Mouse (Mus musculus): ENCODE measurements at regions not wholly inside any gene's neighbourhood (a gene's known extent, or its start where the extent isn't known, plus 50 kb on each side); places are given as distances from the start of the nearest gene placed in this dataset.

DNA sequence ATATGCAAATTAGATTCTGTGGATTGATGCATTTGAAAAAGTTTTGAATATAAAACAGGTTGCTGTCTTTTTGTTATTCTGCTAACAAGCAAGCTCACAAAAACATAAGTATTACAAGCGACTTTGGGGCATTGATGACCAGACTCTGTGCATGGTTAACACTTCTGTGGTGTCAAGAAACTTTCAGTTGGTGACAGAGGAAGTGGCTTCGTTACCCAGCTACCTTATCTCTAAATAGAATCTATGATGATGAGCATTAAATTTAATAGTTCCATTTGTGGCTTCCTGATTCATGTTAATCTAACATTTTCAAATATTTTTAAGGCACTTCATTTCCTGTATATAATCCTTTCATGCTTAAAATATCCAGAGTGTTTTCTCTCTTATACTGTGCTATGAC is 100.8 kb downstream of the Tm2d1 start:
- Histone ChIP-seq H3K36me3 (ENCODE audit: control insufficient read depth, insufficient read depth, low read length, poor library complexity, severe bottlenecking) (no peaks in the 10 kb centered on the region), H3K27me3 (ENCODE audit: control insufficient read depth, insufficient read depth, low read length, poor library complexity, severe bottlenecking) (no peaks in the 10 kb centered on the region)
- DNase-seq (ENCODE audit: low read depth, low spot score) = no peak

DNA sequence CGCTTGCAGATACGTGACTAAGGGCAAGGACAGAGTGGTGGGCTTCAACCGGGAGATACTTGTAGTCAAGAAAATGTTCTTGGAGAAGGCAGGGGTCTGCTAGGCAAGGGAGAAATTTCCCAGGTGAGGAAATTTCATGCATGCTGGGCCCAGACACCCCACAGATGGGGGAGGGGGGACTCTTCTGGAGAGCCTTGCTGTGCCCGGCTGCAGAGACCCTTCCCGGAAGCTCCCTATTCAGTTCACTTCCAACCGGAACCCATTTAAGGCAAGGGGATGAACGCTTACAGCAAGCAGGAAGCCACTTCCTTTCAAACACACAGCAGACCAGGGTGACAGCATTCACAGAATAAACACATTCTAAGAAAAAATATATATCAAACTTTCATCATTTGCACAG is 124.8 kb downstream of the Tm2d1 start:
- Histone ChIP-seq H3K36me3 (ENCODE audit: control insufficient read depth, insufficient read depth, low read length, poor library complexity, severe bottlenecking) (no peaks in the 10 kb centered on the region), H3K27me3 (ENCODE audit: control insufficient read depth, insufficient read depth, low read length, poor library complexity, severe bottlenecking) (no peaks in the 10 kb centered on the region)
- DNase-seq (ENCODE audit: low read depth, low spot score) = no peak

DNA sequence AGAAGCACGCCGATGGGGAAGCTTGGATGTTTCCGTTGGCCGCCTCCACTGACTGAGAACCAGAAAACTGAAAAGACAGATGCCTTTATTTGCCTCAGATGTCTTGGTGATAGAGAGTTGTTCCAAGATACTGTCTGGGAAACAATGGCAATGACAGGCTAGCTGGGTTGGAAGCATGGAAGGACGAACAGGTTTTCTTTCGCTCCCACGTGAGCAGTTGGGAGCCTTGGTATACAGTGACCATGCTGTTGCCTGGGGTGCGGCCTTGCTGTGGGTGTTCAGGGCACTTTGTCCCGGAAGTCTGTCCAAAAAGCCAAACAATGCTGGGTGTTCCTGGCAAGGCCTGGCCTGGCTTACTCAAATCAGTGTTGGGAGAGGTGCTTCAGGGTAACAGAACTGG is 125.4 kb downstream of the Tm2d1 start:
- no peaks in the 10 kb centered on the region for H3K27me3 ChIP-seq (ENCODE audit: control insufficient read depth, insufficient read depth, low read length, poor library complexity, severe bottlenecking)
- no peak for DNase-seq (ENCODE audit: low read depth, low spot score)
- H3K36me3 ChIP-seq (ENCODE audit: control insufficient read depth, insufficient read depth, low read length, poor library complexity, severe bottlenecking) = no peaks in the 10 kb centered on the region

DNA sequence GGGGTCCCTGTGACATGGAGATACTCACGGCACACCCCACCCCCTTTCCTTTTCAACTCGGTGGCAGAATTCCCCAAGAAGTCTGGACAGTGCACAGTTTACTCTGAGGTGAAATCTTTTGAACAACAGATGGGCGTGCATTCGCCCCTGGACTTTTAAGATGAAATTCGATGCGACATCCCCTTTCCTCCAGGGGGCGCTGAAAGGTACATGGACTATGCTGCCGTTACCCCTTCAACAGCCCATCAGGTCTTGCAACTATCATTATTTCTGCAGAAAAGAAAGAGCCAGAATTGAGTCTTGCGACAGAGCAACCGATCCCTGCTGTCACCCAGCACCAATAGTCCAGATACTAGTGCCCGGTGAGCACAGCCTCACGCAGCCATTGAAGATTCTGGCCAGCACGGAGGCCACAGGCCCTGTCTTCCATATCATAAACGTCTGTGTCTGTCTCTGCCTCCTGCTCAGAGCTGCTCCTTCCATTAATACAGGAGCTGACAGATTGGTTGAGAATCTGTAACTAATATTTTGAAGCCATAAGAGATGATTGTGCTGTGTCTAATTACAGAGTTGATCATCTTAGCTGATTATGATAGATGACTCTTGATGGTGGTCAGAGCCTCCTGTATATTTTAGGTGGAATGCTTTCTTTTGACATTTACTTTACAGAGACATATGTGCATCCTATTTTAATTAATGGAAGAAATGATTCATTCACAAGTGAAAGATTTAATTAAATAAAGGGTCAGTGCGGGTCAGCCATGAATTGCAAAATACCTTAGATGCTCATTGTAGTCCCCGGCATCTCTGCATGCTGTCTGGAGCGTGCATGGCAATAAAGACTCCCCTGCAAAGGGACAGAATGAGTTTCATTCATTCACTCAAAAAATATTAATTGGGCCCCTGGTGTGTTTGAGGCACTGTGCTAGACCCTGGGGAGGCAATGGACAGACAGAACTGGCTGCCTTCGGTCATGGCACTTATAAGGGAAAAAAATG is 128.0 kb downstream of the Tm2d1 start:
- no peaks in the 10 kb centered on the region for H3K36me3 ChIP-seq (ENCODE audit: control insufficient read depth, insufficient read depth, low read length, poor library complexity, severe bottlenecking)
- peak; percentile 56 for DNase-seq (ENCODE audit: low read depth, low spot score)

DNA sequence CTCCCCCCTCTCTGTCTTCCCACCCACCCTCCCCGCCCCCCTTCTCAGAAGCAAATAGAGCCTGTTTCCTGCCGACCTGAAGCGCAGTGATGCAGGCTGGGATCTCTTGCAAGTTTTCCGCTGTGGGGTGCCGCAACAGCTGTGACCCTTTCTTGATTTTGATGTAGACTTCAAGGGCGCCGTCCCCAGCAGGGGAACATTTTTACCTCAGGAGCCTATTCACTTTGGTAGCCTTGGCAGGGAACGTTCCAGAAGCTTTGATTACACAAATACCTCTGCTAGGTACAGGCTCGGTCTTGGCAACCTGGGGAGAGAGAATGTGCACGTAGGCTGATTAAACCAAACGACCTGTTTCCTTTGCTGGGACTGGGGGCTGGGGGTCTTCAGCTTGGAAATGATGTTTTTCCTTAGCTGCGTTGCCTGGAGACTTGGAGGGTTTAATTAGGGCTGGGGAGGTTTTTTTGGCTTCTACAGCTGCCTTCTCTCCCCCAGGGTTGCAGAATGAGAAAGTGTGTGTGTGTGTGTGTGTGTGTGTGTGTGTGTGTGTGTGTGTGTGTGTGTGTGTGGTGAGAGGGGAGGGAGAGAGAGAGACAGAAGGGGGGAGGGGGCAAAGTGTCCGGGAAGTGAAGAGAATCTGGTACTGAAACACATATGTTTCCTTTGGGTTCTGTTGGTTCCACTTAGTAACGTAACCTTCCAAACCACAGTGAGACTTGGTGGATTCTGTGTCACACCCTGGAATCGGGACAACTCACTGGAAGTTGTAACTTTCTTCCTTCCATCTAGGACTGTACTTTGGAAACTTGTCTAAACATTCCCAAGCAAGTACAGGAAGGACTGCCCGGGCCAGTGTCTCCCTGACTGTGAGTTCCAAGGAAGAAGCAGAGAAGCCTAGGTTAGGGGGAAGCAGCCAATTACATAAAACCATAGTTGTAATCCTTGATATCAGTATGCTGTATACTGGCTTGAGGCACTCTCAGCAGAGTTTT is 138.9 kb downstream of the Tm2d1 start:
- H3K36me3 ChIP-seq (ENCODE audit: control insufficient read depth, insufficient read depth, low read length, poor library complexity, severe bottlenecking) = no peaks in the 10 kb centered on the region
- H3K27me3 ChIP-seq (ENCODE audit: control insufficient read depth, insufficient read depth, low read length, poor library complexity, severe bottlenecking) = no peaks in the 10 kb centered on the region
- DNase-seq (ENCODE audit: low read depth, low spot score) = peak; percentile 27

More for the DNA sequence above, 128.0 kb downstream of the Tm2d1 start:
- no peaks in the 10 kb centered on the region for H3K27me3 ChIP-seq (ENCODE audit: control insufficient read depth, insufficient read depth, low read length, poor library complexity, severe bottlenecking)

DNA sequence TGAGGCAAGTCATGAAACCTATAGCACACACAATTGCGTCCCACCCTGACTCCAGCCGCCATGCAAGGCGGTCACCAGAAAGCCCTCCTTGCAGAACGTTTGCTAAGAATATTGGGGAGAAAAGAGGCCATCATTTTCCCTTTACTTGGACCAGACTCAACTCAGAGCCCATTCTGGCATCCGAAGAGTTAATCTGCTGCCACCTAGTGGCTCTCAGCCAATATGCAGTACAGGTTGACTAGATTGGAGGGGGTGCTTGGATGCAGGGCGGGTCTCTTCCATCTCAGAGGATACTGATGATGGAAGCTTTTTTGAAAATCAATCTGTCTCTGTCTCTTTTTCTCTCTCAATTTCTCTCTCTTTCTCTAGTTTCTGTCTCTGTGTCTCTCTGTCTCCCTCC is 139.6 kb downstream of the Tm2d1 start:
- Histone ChIP-seq H3K27me3 (ENCODE audit: control insufficient read depth, insufficient read depth, low read length, poor library complexity, severe bottlenecking) (no peaks in the 10 kb centered on the region), H3K36me3 (ENCODE audit: control insufficient read depth, insufficient read depth, low read length, poor library complexity, severe bottlenecking) (no peaks in the 10 kb centered on the region)
- DNase-seq (ENCODE audit: low read depth, low spot score) = peak; percentile 75

DNA sequence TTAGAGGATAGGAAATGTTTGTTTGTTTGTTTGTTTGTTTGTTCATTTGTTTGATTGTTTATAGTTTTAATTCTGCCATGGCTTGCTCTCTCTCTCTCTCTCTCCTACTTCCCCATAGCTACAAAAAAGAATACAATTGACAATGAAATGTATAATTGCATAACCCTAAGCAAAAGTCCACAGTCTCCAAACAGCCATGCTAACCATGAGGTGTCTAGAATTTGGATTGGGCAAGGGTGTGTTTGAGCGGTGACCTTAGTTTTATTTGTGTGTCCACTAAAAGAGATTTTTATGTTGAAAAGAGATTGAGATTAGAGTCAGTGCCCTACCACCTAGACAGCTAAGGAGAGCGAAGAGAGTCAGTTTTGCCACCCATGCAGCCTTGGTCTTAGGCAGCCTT is 141.2 kb downstream of the Tm2d1 start:
- Histone ChIP-seq H3K36me3 (ENCODE audit: control insufficient read depth, insufficient read depth, low read length, poor library complexity, severe bottlenecking) (no peaks in the 10 kb centered on the region), H3K27me3 (ENCODE audit: control insufficient read depth, insufficient read depth, low read length, poor library complexity, severe bottlenecking) (no peaks in the 10 kb centered on the region)
- DNase-seq (ENCODE audit: low read depth, low spot score) = no peak

DNA sequence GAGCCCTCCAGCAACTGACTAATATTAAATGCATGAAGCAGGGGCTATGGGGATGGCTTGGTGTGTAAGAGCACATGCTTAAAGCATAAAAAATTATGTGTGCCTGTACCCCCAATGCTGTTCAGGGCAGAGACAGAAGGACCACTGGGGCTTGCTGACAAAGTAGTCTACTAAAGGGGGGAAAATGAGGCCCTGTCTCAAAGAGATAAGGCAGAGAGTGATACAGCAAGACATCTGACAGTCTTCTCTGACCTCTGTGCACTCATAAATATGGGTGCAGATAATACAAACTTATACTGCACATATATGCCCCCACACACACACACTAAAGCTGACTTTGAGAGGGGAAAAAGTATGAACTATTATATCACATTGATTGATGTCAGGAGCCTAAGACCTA is 142.8 kb downstream of the Tm2d1 start:
- Histone ChIP-seq H3K27me3 (ENCODE audit: control insufficient read depth, insufficient read depth, low read length, poor library complexity, severe bottlenecking) (no peaks in the 10 kb centered on the region), H3K36me3 (ENCODE audit: control insufficient read depth, insufficient read depth, low read length, poor library complexity, severe bottlenecking) (no peaks in the 10 kb centered on the region)
- no peak for DNase-seq (ENCODE audit: low read depth, low spot score)

DNA sequence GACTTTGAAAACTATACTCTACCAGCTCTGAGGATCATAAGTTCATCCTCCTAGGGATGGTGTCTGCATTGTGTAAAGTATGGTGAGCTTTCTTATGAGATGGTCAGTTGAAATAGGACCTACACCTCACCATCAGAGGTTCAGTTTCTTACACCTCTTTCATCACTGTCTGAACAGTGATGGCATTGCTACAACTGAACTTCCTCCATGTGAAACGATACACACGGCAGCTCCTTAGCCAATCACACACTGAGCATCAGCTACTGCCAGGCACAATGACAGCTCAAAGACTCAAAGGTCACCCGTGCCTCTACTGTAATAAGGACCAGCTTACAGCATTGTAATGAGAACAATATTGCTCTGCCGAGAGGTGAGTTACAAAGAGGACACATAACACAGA is 145.0 kb downstream of the Tm2d1 start:
- H3K27me3 ChIP-seq (ENCODE audit: control insufficient read depth, insufficient read depth, low read length, poor library complexity, severe bottlenecking) = no peaks in the 10 kb centered on the region
- no peak for DNase-seq (ENCODE audit: low read depth, low spot score)
- H3K36me3 ChIP-seq (ENCODE audit: control insufficient read depth, insufficient read depth, low read length, poor library complexity, severe bottlenecking) = no peaks in the 10 kb centered on the region

DNA sequence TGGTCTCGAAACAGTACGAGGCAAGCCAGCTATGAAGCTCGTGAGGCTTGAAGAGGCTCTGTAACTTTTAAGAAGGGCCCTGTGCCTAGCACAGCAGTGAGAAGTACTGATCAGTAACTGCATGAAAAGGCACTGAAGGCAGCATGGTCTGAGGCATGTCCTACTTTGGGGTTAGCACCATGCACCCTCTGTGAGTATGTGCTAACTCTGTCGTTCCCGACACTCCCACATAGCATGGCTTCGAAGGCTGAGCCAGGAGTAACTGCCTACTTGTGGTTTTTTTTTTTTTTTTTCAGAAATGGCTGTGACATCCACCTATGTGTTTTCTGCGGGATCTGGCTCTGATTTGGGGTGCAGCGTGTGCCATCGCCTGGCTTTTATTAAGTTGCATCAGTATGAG is 145.6 kb downstream of the Tm2d1 start:
- Histone ChIP-seq H3K36me3 (ENCODE audit: control insufficient read depth, insufficient read depth, low read length, poor library complexity, severe bottlenecking) (no peaks in the 10 kb centered on the region), H3K27me3 (ENCODE audit: control insufficient read depth, insufficient read depth, low read length, poor library complexity, severe bottlenecking) (no peaks in the 10 kb centered on the region)
- DNase-seq (ENCODE audit: low read depth, low spot score) = no peak

DNA sequence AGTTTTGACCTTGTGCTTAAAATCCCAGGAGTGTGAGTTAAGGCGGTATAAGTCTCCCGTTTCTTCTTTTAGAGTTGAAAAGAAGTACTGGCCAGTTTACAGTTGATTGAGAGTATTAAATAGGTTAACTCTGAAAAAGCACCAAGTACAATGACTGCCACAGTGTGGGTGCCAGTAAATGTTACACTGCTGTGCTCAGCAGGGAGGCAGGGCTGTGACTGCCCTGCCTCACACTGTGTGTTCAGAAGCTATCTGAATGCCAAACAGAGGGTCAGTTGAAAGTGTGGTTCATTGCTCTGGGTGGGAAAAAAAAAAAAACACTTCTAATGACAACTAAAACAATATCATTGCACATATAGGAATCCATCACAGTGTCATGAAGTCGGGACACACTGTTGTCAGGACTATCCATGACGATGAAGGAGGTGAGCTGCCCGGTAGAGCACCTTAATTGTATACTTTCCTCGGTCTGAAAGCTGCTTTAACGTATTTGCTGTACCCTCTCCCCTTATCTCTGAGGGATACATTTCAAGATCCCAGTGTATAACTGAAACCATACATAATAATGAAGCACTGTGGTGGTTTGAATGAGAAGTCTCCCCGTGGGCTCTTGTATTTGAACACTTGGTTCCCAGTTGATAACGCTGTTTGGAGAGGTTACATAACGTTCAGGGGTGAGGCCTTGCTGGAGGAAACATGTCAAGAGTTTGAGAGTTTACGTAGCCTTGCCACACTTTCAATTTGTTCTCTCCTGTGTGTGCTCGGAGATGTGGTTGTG is 146.9 kb downstream of the Tm2d1 start:
- Histone ChIP-seq H3K27me3 (ENCODE audit: control insufficient read depth, insufficient read depth, low read length, poor library complexity, severe bottlenecking) (no peaks in the 10 kb centered on the region), H3K36me3 (ENCODE audit: control insufficient read depth, insufficient read depth, low read length, poor library complexity, severe bottlenecking) (no peaks in the 10 kb centered on the region)
- DNase-seq (ENCODE audit: low read depth, low spot score) = no peak

DNA sequence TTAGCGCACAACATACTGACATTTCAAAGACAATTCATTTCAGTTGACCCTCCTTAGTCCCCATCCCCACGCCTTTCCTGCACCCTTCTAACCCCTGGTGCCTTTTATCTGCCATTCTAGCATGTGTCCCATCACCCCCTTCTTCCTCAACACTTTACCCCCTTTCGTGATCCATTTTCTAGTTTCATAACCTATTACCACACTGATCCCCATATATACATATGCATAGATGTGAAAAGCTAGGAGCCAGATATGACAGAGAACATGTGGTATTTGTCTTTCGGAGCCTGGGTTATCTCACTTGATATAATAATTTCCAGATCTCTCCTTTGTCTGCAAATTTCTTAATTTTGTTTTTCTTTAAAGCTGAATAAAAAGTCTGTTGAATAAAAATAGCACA is 154.9 kb downstream of the Tm2d1 start:
- DNase-seq (ENCODE audit: low read depth, low spot score) = no peak
- Histone ChIP-seq H3K36me3 (ENCODE audit: control insufficient read depth, insufficient read depth, low read length, poor library complexity, severe bottlenecking) (no peaks in the 10 kb centered on the region), H3K27me3 (ENCODE audit: control insufficient read depth, insufficient read depth, low read length, poor library complexity, severe bottlenecking) (no peaks in the 10 kb centered on the region)

DNA sequence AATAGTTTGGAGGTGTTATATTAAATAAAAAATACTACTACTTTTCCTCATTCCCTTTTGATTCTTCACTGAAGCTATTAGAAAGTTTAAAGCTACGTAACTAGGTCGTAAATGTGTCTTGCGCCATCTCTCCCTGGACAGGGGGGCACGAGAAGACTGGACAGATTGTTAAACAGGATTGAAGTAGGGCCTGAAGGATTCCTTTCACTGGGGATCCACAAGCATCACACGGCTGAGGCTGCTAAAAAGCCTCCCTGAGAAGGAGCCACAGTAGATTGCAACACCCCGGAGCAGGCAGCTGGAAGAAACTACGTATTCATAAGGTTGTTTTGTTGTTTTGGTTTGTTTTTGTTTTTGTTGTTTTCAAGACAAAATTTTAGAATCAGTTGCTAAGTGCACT is 158.7 kb downstream of the Tm2d1 start:
- H3K36me3 ChIP-seq (ENCODE audit: control insufficient read depth, insufficient read depth, low read length, poor library complexity, severe bottlenecking) = no peaks in the 10 kb centered on the region
- DNase-seq (ENCODE audit: low read depth, low spot score) = no peak
- no peaks in the 10 kb centered on the region for H3K27me3 ChIP-seq (ENCODE audit: control insufficient read depth, insufficient read depth, low read length, poor library complexity, severe bottlenecking)

DNA sequence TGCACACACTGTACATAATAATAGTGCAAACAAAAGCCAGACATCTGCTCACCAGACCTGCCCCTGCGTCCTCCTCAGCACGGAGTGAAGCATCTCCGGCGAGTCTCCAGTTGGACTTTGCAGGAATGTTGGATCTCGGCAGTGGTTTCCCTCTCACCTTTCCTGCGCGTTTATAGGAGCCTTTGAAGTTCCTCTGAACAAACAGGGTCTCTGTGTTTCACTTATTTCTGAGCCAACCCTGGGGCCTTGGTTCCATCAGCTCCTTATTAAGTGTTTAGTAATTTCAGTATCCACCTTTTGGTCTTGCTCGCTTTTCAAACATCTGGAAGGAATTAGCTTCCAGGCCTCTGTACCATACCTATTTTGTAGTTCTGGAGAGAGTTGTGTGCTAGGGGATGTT is 159.7 kb downstream of the Tm2d1 start:
- DNase-seq (ENCODE audit: low read depth, low spot score) = no peak
- no peaks in the 10 kb centered on the region for H3K27me3 ChIP-seq (ENCODE audit: control insufficient read depth, insufficient read depth, low read length, poor library complexity, severe bottlenecking)
- H3K36me3 ChIP-seq (ENCODE audit: control insufficient read depth, insufficient read depth, low read length, poor library complexity, severe bottlenecking) = no peaks in the 10 kb centered on the region

Data from splenic B cell, adult 2 months (primary cell).